Mouse (Mus musculus): ENCODE results near the gene Cbx7. TPM values are rescaled to one million over a fixed set of nuclear protein-coding genes. Genes with fewer than 3 reads are reported as not detected.

Cbx7 gene
- polyA plus RNA-seq, 1 experiment from 2014 or later: 8.9 TPM

GRCm38 (mm10) chr15:79891436-79892212 is 79.3 kb downstream of the Cbx7 start, which contains the start of gene Apobec3:
Gene Apobec3, plus strand, starts transcription at chr15:79891659.
- no peak for ATAC-seq

GRCm38 (mm10) chr15:79884820-79885219 is 86.1 kb downstream of the Cbx7 start:
- DNase-seq (ENCODE audit: low read depth, low spot score) (no peak), ATAC-seq (no peak)
- ChIA-PET CTCF (interaction anchor here (2.2 kb wide), 1 partner anchor 55 kb away, joined by 10 read pairs; no protein-coding TSS in a partner anchor), POLR2A (no interaction called here)
- peaks cover 17% of the 10 kb centered on the region for H3K27me3 ChIP-seq
- in situ Hi-C loops (cut with MboI; ENCODE audit: low pct_unique_long_range_greater_than_20kb): loop anchor here (5.0 to 25.0 kb wide), 2 partner anchors 53 to 673 kb away; partner anchors contain the start of genes Cbx6 and Npcd
- no peak for TF ChIP-seq CTCF (IDR thresholded peaks at IDR 0.05)

More at GRCm38 (mm10) chr15:79891436-79892212, 79.3 kb downstream of the Cbx7 start, which contains the start of gene Apobec3:
- H3K27me3 ChIP-seq: peaks cover 18% of the 10 kb centered on the region
- no peak for TF ChIP-seq CTCF (IDR thresholded peaks at IDR 0.05)
- in situ Hi-C loops (cut with MboI; ENCODE audit: low pct_unique_long_range_greater_than_20kb): loop anchor here (25.0 kb wide), 1 partner anchor 679 kb away; no protein-coding TSS in a partner anchor
- CTCF ChIA-PET: no interaction called here
- DNase-seq (ENCODE audit: low read depth, low spot score): no peak
- POLR2A ChIA-PET: interaction anchor here (0.7 kb wide), 2 partner anchors 297 to 765 kb away, joined by 3 read pairs; no protein-coding TSS in a partner anchor

- in situ Hi-C loops (cut with MboI; ENCODE audit: low pct_unique_long_range_greater_than_20kb): loop anchor here (5.0 to 25.0 kb wide), 2 partner anchors 51 to 671 kb away; partner anchors contain the start of genes Cbx6 and Npcd
- CTCF ChIA-PET: interaction anchor here (3.0 kb wide), 1 partner anchor 52 kb away, joined by 22 read pairs; no protein-coding TSS in a partner anchor
- POLR2A ChIA-PET: interaction anchor here (2.1 kb wide), 1 partner anchor 50 kb away, joined by 9 read pairs; the partner anchor contains the start of gene Npcd
- peak; percentile 33 for DNase-seq (ENCODE audit: low read depth, low spot score)
- ATAC-seq: peak; percentile 77
- peak; percentile 100 for TF ChIP-seq CTCF (IDR thresholded peaks at IDR 0.05)
- H3K27me3 ChIP-seq: peaks cover 11% of the 10 kb centered on the region
Measured at GRCm38 (mm10) chr15:79883352-79883822, 87.5 kb downstream of the Cbx7 start.

- in situ Hi-C loops (cut with MboI; ENCODE audit: low pct_unique_long_range_greater_than_20kb): loop anchor here (5.0 to 25.0 kb wide), 2 partner anchors 50 to 670 kb away; partner anchors contain the start of genes Cbx6 and Npcd
- ChIA-PET POLR2A (interaction anchor here (2.1 kb wide), 1 partner anchor 50 kb away, joined by 9 read pairs; the partner anchor contains the start of gene Npcd), CTCF (interaction anchor here (3.0 kb wide), 1 partner anchor 52 kb away, joined by 22 read pairs; no protein-coding TSS in a partner anchor)
- no peak for DNase-seq (ENCODE audit: low read depth, low spot score)
- ATAC-seq: no peak
- TF ChIP-seq CTCF (IDR thresholded peaks at IDR 0.05): no peak
- peaks cover 11% of the 10 kb centered on the region for H3K27me3 ChIP-seq
Measured at GRCm38 (mm10) chr15:79882623-79883267, 88.2 kb downstream of the Cbx7 start.

GRCm38 (mm10) chr15:79880477-79880876 is 90.4 kb downstream of the Cbx7 start:
- in situ Hi-C loops (cut with MboI; ENCODE audit: low pct_unique_long_range_greater_than_20kb): loop anchor here (5.0 to 25.0 kb wide), 2 partner anchors 48 to 668 kb away; partner anchors contain the start of genes Cbx6 and Npcd
- DNase-seq (ENCODE audit: low read depth, low spot score) (no peak), ATAC-seq (no peak)
- H3K27me3 ChIP-seq: peaks cover 11% of the 10 kb centered on the region
- ChIA-PET CTCF (no interaction called here), POLR2A (no interaction called here)
- no peak for TF ChIP-seq CTCF (IDR thresholded peaks at IDR 0.05)

- CTCF ChIA-PET: interaction anchor here (2.1 kb wide), 1 partner anchor 49 kb away, joined by 7 read pairs; no protein-coding TSS in a partner anchor
- DNase-seq (ENCODE audit: low read depth, low spot score) (peak; percentile 79), ATAC-seq (peak; percentile 61)
- in situ Hi-C loops (cut with MboI; ENCODE audit: low pct_unique_long_range_greater_than_20kb): loop anchor here (5.0 to 25.0 kb wide), 2 partner anchors 107 to 667 kb away; no protein-coding TSS in a partner anchor
- TF ChIP-seq CTCF (IDR thresholded peaks at IDR 0.05): no peak
- POLR2A ChIA-PET: no interaction called here
- H3K27me3 ChIP-seq: peaks cover 11% of the 10 kb centered on the region
Measured at GRCm38 (mm10) chr15:79879319-79879718, 91.6 kb downstream of the Cbx7 start.

GRCm38 (mm10) chr15:79878725-79879136 is 92.2 kb downstream of the Cbx7 start:
- ATAC-seq (no peak), DNase-seq (ENCODE audit: low read depth, low spot score) (no peak)
- TF ChIP-seq CTCF (IDR thresholded peaks at IDR 0.05): no peak
- CTCF ChIA-PET: interaction anchor here (2.1 kb wide), 1 partner anchor 49 kb away, joined by 7 read pairs; no protein-coding TSS in a partner anchor
- POLR2A ChIA-PET: interaction anchor here (1.5 to 2.0 kb wide), 2 partner anchors 46 to 47 kb away, joined by 5 to 6 read pairs; no protein-coding TSS in a partner anchor
- peaks cover 17% of the 10 kb centered on the region for H3K27me3 ChIP-seq
- in situ Hi-C loops (cut with MboI; ENCODE audit: low pct_unique_long_range_greater_than_20kb): loop anchor here (5.0 to 25.0 kb wide), 2 partner anchors 106 to 666 kb away; no protein-coding TSS in a partner anchor

GRCm38 (mm10) chr15:79875261-79875995 is 95.5 kb downstream of the Cbx7 start:
- DNase-seq (ENCODE audit: low read depth, low spot score): no peak
- ATAC-seq: no peak
- in situ Hi-C loops (cut with MboI; ENCODE audit: low pct_unique_long_range_greater_than_20kb): loop anchor here (5.0 to 25.0 kb wide), 2 partner anchors 103 to 663 kb away; no protein-coding TSS in a partner anchor
- TF ChIP-seq CTCF (IDR thresholded peaks at IDR 0.05): no peak
- CTCF ChIA-PET: no interaction called here
- POLR2A ChIA-PET: no interaction called here
- H3K27me3 ChIP-seq: peaks cover 10% of the 10 kb centered on the region

GRCm38 (mm10) chr15:79873995-79874394 is 96.9 kb downstream of the Cbx7 start:
- ChIA-PET POLR2A (interaction anchor here (0.7 kb wide), 1 partner anchor 32 kb away, joined by 5 read pairs; no protein-coding TSS in a partner anchor), CTCF (no interaction called here)
- TF ChIP-seq CTCF (IDR thresholded peaks at IDR 0.05): no peak
- no peak for DNase-seq (ENCODE audit: low read depth, low spot score)
- ATAC-seq: no peak
- in situ Hi-C loops (cut with MboI; ENCODE audit: low pct_unique_long_range_greater_than_20kb): no loop called here
- H3K27me3 ChIP-seq: peaks cover 10% of the 10 kb centered on the region

Data from Patski (cell line).